Mouse (Mus musculus) activated CD4-positive, CD25-positive, alpha-beta regulatory T cell, adult 4 months (primary cell): Measurements from ENCODE around the gene Mllt11. TPM values are rescaled to one million over a fixed set of nuclear protein-coding genes. Genes with fewer than 3 reads are reported as not detected.

Experiments
- ATAC-seq: one replicate; pipeline ENCODE4 v1.8.0; 2017
- polyA plus RNA-seq, 2 experiments: library from polyadenylated mRNA; unstranded; fragments of 100-300 nt; shearing (Covaris generic); gene quantifications; one replicate each; pipeline ENCODE4 v1.2.1; 2017

Gene Mllt11
- polyA plus RNA-seq, 2 experiments from 2014 or later: 21.2 to 31.5 TPM

DNA sequence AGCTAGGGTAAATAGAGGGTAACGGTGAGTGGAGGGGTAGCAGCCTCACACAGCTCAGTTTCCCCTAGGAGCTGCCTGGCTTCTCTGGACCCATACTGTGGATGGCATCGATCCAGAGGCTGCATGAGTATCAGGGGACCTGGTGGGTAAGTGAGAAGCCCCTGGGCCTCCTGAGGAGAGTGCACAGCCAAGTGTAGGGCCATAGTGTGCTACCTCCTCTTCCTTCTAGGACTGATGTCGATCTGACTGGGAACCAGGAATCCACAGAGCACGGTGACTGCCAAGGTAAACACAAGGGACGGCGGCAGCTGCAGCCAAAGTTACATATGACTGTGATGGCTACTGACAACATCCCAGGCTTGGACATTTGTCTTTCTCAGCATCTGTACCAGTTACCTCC, 60.9 kb downstream of the Mllt11 start:
- ATAC-seq: no peak

- ATAC-seq: no peak
Measured at GRCm38 (mm10) chr3:95169996-95170395, 62.0 kb downstream of the Mllt11 start.

Other genes starting within 250 kb of the Mllt11 start
- gene Zfp687, start 216.7 kb downstream of the Mllt11 start, polyA plus RNA-seq: 10 to 100 TPM; 11.7 to 14.0 TPM
- 100 to 1,000 TPM; 163 to 246 TPM for gene Psmd4, start 189.6 kb downstream of the Mllt11 start, polyA plus RNA-seq
- gene Pip5k1a, start 125.2 kb downstream of the Mllt11 start, polyA plus RNA-seq: 10 to 100 TPM; 15.5 to 21.5 TPM
- 10 to 100 TPM; 64.5 to 64.8 TPM for gene Vps72, start 121.1 kb downstream of the Mllt11 start, polyA plus RNA-seq
- 1 to 10 TPM; 2.5 to 3.7 TPM for gene Tmod4, start 107.7 kb downstream of the Mllt11 start, polyA plus RNA-seq
- gene Scnm1, start 98.2 kb downstream of the Mllt11 start, polyA plus RNA-seq: 10 to 100 TPM; 67.2 to 99.2 TPM
- gene Lysmd1, start 98.1 kb downstream of the Mllt11 start, polyA plus RNA-seq: 10 to 100 TPM; 21.1 to 22.9 TPM
- 100 to 1,000 TPM; 216 to 232 TPM for gene Tnfaip8l2, start 89.8 kb downstream of the Mllt11 start, polyA plus RNA-seq
- gene Sema6c, start 71.7 kb downstream of the Mllt11 start, polyA plus RNA-seq: not detected
- gene Gabpb2, start 14.3 kb downstream of the Mllt11 start, polyA plus RNA-seq: 10 to 100 TPM; 31.0 to 34.7 TPM
- 100 to 1,000 TPM; 258 to 260 TPM for gene Cdc42se1, start 3.4 kb downstream of the Mllt11 start, polyA plus RNA-seq
- gene Gm128, start 9.4 kb upstream of the Mllt11 start, polyA plus RNA-seq: 1 to 10 TPM in 1 of 2 experiments, under 1 TPM in 1; 0.40 to 1.1 TPM
- not detected for gene Bnipl, start 19.0 kb upstream of the Mllt11 start, polyA plus RNA-seq
- 10 to 100 TPM; 19.3 to 21.6 TPM for gene Mindy1, start 49.2 kb upstream of the Mllt11 start, polyA plus RNA-seq
- 1 to 10 TPM; 6.3 to 9.7 TPM for gene Prune1, start 49.9 kb upstream of the Mllt11 start, polyA plus RNA-seq
- under 1 TPM in 1 of 2 experiments, not detected in 1; 0.83 TPM for gene Anxa9, start 75.0 kb upstream of the Mllt11 start, polyA plus RNA-seq
- gene Cers2, start 82.6 kb upstream of the Mllt11 start, polyA plus RNA-seq: 100 to 1,000 TPM; 139 to 172 TPM
- gene Setdb1, start 125.0 kb upstream of the Mllt11 start, polyA plus RNA-seq: 10 to 100 TPM; 16.9 to 25.5 TPM
- not detected for gene 4930558C23Rik, start 170.7 kb upstream of the Mllt11 start, polyA plus RNA-seq
- gene Arnt, start 202.2 kb upstream of the Mllt11 start, polyA plus RNA-seq: 10 to 100 TPM; 24.2 to 29.9 TPM